Mouse (Mus musculus) layer of hippocampus, postnatal 10 days (tissue): ENCODE measurements at regions not wholly inside any gene's neighbourhood (a gene's known extent, or its start where the extent isn't known, plus 50 kb on each side); places are given as distances from the start of the nearest gene placed in this dataset.
A peak's percentile ranks its signal among the peaks of the same experiment; 100 is the strongest.
"Not testable (repeated sequence)": the region's sequence is repeated elsewhere in the genome, so short reads cannot be mapped to it uniquely, and the experiment has no call there.

Experiments
- DNase-seq, 2 experiments: peaks; one replicate each; pipeline ENCODE4 v3.0.0; 2021; ENCODE audit warnings: low spot score in 2 of 2

DNA sequence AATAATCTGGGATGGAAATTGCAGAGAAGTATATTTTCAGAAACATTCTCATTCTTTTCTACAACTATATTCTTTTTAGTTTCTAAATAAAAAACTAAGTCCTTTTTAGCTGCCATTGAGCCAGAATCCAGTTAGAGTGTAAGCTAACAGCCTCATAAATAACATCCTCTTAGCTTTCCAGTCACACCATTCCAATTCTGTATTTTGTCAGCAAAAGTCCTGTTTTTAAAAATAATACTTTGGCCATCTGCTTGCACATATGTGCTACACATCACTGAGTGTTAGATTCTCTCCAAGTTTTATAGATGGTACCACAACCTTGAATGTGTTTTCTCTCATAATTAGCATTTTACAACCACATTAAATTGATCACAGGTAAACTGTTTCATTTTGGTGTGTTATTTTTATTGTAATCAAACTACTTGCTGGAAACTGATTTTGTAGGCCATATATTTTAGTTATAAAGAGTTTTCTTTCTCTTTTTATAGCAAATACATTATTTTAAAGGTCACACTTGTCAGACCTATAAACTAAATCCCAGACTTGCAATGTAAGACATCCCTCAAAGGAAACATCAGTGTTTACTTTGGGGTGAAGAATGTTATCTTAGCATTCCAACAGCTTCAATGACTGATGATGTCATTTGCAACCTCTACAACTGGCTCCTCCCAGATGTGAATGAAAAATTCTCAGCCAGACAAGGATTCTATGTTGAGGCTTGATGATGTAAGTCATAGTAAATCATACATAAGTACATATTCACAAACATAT is 1878.9 kb upstream of the Flrt2 start:
- DNase-seq: no peak

DNA sequence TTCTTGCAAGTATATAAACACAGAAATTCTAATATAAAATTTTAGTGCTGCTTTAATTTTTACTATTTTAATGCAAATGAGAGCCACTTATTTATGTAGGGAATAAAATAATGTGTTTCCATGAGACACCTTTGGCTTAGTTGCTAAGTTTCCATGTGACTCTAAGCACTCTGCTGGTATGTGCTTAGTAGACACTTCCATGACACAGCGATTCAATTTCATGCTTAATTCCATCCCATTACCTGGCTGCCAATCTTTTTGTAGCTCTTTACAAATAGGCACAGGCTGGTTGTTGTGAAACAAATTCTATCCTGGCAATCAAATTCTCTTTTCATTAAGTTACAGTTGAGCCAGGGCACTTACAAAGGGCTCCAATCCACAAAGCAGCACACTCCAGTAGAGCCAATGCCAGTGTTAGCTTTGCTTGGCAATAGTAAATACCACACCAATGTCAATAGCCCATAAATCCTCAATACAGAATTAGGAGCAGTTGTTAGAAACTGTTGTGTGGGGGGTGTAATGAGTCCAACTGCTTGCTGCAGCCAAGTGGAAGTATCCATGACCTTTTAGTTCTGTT is 1841.0 kb upstream of the Flrt2 start:
- DNase-seq: no peak

DNA sequence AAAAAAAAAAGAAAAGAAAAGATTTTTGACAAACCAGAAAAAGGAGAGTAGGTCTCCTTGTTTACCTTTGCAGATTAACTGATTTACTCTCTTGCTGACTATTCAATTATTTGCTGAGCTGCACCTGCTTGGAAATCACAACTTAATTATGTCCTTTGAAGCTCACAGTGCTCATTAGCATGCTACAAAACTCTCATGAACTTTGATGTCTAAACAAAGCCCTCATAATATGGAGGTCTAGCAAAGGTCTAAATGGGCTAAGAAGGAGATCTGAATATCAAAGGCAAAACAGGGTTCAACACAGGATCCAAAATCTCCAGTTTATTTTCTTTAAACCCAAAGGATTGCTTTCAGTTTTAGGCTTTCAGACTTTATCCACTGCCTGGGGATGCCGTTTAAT is 1840.4 kb upstream of the Flrt2 start:
- no peak for DNase-seq

DNA sequence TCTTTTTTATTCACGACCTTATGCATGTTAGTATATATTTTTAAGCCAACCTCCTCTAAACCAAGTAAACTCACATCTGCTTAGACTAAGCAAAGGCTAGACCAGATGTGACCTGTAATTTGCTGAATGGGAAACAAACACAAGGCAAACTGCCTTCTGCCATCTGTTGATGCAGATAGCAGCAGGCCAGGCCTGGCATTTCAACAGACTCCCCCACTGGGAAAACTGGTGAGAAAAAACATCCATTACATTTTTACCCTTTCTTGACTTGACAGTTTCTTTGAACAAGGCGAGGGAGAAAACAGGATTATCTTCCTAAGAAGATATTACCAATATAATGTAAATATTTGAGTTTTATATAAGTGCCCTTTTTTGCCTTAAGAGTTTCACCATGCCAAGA is 1806.1 kb upstream of the Flrt2 start:
- peak in 1 of 2 experiments; percentile 4 for DNase-seq

DNA sequence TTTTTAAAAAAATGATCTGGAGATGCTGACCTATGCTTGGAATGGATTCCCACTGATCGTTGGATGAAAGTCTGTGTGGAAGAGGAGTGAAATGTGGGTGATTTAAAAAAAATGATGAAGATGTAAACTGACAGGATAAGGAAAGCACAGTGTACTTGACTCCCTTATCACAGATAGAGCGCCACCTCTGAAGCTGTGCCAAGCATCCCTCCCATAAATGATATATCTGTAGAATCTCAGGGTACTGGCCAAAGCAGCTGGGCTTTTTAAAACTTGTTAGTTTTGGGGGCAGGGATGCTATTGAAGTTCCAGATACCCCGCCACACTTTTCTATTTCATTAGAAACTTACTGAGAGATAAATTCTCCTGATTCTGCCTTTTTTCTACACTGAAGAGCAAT is 1801.9 kb upstream of the Flrt2 start:
- no peak for DNase-seq

DNA sequence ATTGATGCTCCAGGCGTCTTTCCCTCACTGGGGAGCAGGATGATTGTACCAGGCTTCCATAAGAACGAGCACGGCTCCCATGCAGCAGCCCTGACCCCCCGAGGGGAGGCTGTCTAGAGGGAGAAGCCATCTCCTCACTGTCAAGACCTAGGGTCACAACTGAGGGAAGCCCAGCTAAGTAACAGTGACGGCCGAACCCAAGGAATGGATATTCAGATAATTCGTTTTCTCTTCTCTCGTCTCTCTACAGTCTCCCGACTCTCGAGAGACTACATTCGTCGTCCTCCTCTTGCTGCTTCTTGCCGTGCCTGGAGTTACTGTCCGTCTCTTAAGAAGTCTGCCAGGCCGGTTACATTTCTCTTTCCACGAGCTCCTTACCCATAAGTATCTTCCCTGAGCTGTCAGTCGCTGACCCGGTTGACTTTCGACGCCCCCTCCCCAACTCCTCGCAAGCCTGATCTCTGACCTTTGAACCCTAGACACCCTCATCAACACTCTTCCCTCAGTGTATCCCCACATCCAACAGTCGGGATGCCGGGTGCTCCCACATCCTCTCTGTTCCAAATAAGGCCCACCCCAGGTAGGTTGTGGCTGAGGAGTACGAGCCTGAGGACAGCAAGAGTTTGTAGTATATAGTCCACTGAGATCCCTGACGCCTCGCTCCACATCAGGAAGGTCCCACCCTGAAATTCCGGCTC is 1763.3 kb upstream of the Flrt2 start:
- not testable (repeated sequence) for DNase-seq

DNA sequence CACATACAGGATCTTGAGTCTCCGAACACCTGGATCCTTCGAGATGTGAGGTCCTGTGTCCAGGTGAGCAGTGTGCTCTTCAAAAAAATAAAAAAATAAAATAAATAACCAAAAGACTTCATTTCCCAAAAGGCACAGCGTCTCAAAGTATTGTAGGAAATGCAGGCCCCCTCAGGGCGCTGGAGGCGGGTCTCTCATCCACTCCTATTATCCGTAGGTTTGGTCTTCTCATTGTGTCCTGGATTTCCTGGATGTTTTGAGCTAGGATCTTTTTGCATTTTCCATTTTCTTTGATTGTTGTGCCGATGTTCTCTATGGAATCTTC is 1762.8 kb upstream of the Flrt2 start:
- not testable (repeated sequence) for DNase-seq

DNA sequence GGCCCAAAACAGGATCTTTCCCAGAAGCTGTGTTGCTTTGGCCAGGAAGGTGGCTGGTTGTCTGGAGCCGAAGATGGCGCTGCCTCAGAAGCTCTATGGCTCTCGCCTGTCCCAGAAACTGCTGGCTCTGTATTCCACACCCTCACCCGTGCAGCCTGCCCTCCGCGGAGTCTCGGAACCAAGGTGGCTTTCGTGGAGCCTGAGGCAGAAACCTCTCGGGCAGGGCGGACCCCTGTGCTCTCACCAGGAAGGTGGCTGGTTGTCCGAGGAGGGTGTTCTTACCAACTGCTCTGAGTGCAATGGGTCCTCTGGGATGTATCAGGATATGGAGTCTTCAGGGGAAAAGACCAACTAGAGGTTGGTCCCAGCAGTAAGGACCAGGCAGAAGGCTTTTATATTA is 1761.8 kb upstream of the Flrt2 start:
- DNase-seq: not testable (repeated sequence)

DNA sequence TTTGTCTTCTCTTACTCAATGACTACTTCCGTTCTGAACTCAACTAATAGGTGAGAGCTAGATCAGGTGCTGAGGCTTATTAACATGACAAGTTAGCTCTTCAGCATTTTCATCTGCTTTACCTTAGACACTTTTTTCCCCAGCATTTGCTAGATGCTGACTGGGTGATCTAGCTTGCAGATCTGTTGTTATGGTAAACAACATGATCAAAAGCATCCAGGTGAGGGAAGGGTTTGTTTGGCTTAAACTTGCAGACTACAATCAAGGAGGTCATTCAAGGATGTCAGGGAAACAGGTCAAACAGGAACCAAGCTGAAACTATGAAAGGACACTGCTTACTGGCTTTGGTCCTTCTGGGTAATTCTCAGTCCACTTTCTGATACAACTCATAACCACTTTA is 1731.2 kb upstream of the Flrt2 start:
- DNase-seq: no peak

DNA sequence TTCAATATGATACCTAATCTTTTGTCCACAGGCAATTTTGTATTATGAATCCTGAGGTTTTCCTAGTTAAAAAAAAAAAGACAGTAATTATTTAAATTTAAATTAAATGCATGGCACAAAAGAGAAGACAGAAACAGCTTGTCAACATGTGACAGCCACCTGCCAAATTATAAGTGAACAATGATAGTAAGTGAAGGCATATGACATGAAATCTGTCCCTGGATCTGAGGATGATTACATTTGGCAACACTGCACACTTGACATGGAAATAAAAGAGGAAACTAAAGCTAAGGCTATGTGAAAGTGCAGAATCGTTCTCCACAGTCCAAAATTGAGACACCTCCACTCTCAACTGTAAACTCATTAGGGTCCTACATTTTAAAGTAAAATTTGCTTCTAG is 1710.7 kb upstream of the Flrt2 start:
- DNase-seq: no peak

DNA sequence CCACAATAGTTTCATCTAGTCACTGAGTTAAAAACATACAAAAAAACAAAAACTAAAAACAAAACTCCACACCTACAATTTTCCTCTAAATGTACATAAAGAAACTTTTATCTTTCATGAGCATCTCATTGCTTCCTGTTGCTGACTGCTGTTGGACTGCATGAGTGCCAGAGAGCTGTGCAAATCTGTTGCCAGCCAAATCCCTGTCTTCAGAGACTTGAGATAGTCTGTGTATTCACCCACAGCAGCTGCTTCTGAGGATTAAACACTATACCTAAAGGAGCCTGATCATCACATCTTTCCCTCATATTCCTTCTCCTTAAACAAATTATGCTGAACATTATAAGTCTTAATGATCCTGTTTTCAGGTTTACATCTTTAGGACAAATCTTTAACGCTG is 1700.5 kb upstream of the Flrt2 start:
- no peak for DNase-seq

DNA sequence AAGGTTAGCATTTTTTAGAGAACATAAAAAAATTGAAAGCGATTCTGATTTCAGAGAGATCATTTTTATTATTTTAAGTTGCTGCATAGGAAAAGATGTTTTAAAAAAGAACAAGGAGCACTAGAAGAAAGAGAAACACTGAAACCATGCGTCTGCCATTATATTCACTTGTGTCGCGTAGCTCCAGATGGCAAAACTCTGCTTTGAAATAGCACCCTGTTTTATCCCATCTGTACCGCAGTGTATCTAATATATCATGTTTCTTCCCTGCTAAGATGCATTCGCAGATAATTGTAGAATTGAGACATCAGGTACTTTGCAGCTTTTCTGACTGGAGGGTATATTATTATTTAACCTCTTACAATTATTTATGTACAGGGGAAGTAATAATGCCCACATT is 1698.2 kb upstream of the Flrt2 start:
- DNase-seq: no peak

DNA sequence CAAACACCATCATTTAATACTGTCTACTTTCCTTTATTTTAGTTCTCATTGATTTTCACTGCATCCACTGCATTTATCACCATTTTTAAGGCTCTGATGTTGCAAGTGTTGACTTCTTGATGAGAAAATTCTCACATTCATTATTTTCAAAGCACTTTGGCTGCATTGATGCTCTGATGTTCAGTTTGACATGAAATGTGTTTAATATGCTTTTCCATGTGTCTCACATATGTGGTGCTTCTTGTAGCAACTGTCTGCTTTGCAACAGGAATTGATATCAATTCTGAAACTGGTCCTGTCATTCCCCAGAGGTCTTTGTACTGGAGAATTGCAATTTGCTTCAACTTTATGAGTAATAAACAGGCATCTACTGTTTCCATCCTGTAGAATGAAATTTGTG is 1676.1 kb upstream of the Flrt2 start:
- no peak for DNase-seq

DNA sequence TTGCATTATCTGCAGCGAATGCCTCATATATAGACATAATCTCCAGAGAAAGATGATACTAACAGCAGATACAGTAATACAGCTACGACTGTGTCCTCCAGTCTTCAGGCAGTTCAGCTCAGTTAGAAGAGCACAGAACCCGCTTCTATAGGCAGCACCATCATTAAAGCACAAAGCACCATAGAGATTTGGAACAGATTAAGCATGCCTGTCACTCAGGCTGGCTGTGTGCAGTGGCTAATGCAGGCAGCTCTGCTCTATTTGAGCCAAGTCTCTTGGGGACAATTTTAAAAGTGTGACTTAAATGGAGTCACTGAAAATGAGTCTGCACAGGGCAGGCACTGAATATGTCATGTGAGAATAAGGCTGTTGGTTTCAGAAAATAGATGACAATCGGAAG is 1660.7 kb upstream of the Flrt2 start:
- DNase-seq: no peak

DNA sequence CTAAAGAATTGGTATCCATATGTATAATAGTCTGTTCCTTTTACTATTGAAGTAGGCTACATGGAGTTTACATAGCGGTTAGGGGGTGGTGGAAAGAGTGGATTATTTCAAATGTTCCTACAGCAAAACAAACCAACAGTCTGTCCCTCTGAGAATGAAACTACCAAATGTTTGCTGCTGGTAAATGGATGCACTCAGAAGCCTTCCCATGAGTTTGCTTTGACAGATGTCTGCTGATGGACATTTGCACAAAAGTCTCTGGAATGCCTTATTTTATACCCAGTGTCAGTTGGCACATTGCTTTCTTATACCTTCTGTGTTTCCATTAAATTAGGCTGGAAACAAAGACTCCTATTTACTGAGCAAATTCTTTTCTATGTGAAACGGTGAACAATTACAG is 1644.1 kb upstream of the Flrt2 start:
- DNase-seq: no peak

DNA sequence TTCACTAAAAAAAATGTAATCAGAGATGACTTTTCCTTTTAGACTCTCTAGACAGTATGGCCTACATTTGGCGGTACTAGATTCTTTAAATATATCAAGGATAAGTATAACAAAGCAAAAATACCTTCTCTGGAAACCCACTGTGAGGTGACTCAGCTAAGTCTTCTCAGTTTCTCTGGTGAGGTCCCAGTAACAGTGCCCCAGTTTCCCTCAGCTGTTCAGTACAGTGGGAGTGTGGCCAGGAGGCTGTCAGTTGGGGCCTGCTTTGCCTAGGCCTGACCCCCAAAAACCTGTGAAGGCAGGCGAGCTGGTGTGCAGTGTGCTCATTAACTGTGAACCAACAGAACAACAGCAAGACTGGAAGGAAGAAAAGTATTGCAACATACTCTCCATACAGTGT is 1634.3 kb upstream of the Flrt2 start:
- no peak for DNase-seq

DNA sequence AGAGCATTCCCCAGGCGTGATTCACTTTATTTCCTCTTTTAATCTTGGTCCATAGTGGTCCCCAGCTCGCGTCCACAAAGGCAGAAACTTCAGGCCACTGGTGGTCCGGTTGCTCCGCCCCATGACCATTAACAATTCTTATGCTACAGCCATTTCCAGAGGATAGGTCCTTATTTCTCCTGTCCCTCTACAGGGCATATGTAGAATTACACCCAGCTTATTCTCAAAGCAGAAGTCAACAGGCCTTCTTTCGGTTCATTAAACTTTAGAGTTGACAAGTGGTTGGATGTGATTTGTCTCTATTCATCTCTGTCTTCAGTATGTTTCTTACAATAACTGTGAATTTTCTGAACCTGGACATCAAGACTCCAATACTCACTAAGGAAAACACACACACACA is 1632.4 kb upstream of the Flrt2 start:
- no peak for DNase-seq

DNA sequence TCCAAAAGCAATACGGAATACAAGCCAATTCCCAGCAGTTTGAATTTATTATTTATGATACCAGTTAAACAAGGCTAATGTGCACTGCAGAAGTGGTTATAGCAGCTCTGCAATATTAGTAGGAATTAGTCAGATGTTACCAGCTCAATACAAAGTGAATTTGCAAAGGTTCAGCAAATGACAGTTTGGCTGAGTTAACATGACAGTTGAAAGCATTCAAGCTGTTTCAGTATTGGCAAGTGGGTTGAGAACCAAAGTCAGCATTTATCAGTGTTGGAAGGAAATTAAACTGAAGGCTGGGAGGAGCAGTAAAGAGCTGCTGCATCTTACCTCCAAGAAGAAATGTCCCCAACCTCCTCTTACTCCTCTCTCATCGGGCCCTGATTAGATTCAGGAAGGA is 1631.7 kb upstream of the Flrt2 start:
- no peak for DNase-seq

DNA sequence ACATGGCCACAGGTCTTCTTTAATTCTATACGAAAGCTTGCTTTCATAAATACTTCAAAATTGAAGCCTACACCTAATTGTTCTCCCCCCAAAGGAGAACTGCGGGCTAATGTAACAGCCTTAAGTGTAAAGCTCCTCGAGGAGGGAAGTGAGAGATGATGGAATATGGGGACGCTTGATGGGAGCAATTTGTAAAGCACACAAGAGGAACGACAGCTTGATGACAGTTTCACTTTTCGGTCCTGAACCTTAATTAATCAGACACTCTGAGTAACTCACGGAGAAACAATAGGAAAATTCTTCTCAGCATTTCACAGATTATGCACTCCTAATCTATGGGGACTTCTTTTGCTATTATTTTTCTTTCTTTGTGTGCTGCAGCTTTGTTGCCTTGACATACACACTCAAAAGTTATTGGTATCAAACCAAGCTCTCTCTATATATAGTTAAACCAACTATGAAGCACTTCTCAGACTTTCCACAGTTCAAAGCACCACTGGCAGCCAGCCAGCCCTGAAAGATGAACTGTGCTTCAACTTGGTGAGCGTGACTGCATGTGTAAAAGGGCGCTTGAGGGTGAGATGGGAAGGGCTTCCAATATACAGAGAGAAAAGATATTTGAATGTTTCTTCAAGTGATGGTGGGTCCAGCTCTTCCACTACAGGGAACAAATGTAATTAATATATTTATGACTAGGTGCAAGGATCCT is 1625.4 kb upstream of the Flrt2 start:
- no peak for DNase-seq

DNA sequence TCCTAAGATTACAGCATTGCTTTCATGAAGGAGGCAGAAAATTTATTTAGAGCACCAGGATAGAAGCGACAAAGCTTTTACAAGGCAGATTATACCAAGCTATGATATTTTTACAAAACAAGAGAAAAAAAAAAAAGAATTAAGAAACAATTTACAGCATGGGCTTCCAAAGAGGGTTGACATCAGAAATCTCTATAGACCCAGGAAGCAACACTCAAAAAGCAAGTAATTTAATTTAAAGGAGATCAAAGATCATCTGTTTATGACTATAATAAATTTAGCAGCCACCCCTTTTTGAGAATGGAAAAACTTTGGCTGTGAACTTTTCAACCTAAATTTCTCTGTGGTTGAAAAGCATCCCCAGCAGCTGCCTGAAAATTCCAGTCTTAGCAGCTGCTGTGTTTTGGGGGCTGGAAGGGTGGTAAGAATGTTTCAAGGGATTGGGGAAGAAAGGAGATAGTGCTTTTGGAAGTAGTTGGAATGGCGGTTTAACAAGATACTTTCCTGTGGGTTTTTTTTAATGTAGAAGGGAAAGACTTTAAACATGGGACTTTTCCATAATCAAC is 1621.0 kb upstream of the Flrt2 start:
- DNase-seq: no peak

DNA sequence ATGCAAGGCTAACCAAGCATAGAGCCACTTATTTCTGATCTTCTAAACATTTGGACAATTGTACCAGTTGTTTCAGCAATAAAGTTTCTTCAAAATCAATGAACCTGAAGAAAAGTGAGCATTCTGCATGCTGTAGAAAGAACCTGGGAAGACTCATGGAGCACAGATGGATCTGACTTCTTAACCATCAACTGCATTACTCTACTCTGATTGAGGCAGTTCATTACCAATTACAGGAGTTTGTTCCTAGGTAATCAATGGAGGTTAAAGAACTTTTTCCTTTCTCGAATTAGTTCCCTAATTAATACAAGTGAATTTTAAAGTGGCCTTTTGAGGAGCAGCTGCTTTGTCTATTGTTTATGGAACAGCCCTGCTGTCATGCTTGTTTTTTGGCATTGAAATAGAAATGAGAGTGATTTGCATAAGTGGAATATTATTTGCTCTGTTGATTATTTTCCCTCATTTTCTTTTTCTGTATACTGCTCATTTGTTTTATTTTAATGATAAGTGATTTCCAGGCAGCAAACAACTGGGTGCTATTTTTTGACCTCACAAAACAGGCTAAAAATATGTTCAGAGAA is 1586.4 kb upstream of the Flrt2 start:
- no peak for DNase-seq

DNA sequence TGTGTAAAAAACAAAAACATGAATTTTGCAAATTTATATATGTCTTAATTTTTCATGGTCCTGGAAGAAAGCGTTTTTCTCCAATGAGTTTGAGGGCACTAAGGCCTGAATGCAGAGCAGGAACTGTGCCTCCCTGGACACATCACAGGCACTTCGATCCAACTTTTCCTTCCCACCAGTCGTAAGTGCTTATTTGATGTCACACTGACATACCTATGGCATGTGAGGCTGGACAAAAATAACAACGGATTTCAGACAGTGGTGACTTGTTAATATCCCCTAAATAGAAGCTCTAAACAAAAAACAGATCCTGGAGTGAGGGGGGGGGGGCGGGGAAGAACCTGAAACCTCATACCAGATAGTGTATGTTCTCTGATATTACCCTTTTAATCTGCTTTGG is 1541.9 kb upstream of the Flrt2 start:
- no peak for DNase-seq
